ENCODE assay signal across 16 mouse cellular contexts in the genomic region with DNA sequence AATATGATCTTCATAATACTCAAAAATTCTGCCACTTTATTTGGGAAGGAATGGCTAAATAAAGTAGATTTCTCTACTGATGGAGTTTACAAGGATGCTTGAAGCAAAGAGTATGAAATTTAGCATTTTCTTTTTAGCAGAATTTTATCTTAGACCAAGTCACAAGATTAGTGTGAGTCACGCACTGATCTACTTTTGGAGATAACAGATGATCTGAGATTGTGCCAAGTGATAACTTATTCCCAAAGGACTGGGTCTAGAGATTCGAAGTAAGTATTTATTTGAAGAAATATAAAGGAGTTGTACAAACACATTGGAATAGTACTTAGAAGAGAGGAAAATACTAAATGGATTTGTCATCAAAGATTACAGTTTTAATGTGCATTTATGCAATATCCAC.
"Had no signal": no experiment of that assay in that cellular context is flagged by ENCODE, and none has a peak within 500 bp of the region (broad histone marks: within the 10 kb centered on the region; RNA-seq: fewer than 3 reads in every experiment).

No protein-coding gene starts in this region.

- ATAC-seq: liver, postnatal 0 days; lung, postnatal 0 days; midbrain, embryonic 13.5 days; midbrain, embryonic 15.5 days had no signal

- H3K27ac ChIP-seq: lung, embryonic 15.5 days; macrophage; midbrain, embryonic 13.5 days; midbrain, embryonic 15.5 days; neural tube, embryonic 12.5 days; stomach, embryonic 15.5 days; stomach, postnatal 0 days had no signal

- H3K4me3 ChIP-seq: lung, embryonic 15.5 days; megakaryocyte, embryonic 14.5 days; midbrain, embryonic 13.5 days; midbrain, embryonic 15.5 days; neural tube, embryonic 12.5 days; stomach, embryonic 15.5 days had no signal

- DNase-seq: liver, postnatal 0 days; lung, adult 2 months; lung, postnatal 14 days; lung, postnatal 36 days; thymus, adult 18-20 months; thymus, postnatal 14 days; thymus, postnatal 36 days had no signal
